Mouse (Mus musculus) heart, embryonic 13.5 days (tissue): ENCODE results near the gene Med13l. TPM values are rescaled to one million over a fixed set of nuclear protein-coding genes. Genes with fewer than 3 reads are reported as not detected.

Experiments
- ATAC-seq: fragments of 200-750 bp; cut with Nextera tagmentation; 2 replicates; pipeline ENCODE4 v1.8.0; 2017; ENCODE audit warnings: moderate TSS enrichment; ENCODE audit not compliant: insufficient number of reproducible peaks, low FRiP score, low TSS enrichment; ENCODE audit errors: extremely low read depth
- H3K27ac ChIP-seq: fragments of 300-500 bp; sonication (generic); replicated peaks from 2 replicates; pipeline ENCODE4 v1.5.1; 2015; ENCODE audit warnings: moderate library complexity, mild to moderate bottlenecking, inconsistent platforms
- H3K27me3 ChIP-seq: fragments of 300-500 bp; sonication (generic); replicated peaks from 2 replicates; pipeline ENCODE4 v1.6.1; 2015; ENCODE audit warnings: mild to moderate bottlenecking, inconsistent platforms
- H3K36me3 ChIP-seq: fragments of 300-500 bp; sonication (generic); 2 replicates; pipeline ENCODE4 v1.6.1; 2015; ENCODE audit warnings: mild to moderate bottlenecking, inconsistent platforms
- H3K4me1 ChIP-seq: fragments of 300-500 bp; sonication (generic); 2 replicates; pipeline ENCODE4 v1.6.1; 2015; ENCODE audit warnings: inconsistent platforms
- H3K4me2 ChIP-seq: fragments of 300-500 bp; sonication (generic); 2 replicates; pipeline ENCODE4 v1.6.1; 2015; ENCODE audit warnings: inconsistent platforms, mild to moderate bottlenecking, moderate library complexity
- H3K4me3 ChIP-seq: fragments of 300-500 bp; sonication (generic); 2 replicates; pipeline ENCODE4 v1.5.1; 2015; ENCODE audit warnings: moderate library complexity, mild to moderate bottlenecking, inconsistent platforms
- H3K9ac ChIP-seq: fragments of 300-500 bp; sonication (generic); 2 replicates; pipeline ENCODE4 v1.6.1; 2015; ENCODE audit warnings: inconsistent platforms, mild to moderate bottlenecking, moderate library complexity
- H3K9me3 ChIP-seq: fragments of 300-500 bp; sonication (generic); 2 replicates; pipeline ENCODE4 v1.6.1; 2016; ENCODE audit warnings: inconsistent platforms
- WGBS: fragments of 180-500 bp; shearing (Covaris S2); methylation state at CpG from one replicate; pipeline ENCODE4 v1.1.7; 2015; ENCODE audit warnings: mixed read lengths; 5-methylcytosine and 5-hydroxymethylcytosine counted together
- polyA plus RNA-seq: library from polyadenylated mRNA; unstranded; fragments of >200 nt; fragmentation: Nextera tagmentation; extraction: Ambion mirVana; gene quantifications from 2 replicates; pipeline ENCODE4 v1.2.1, GENCODE M21; 2015

The Med13l gene
- polyA plus RNA-seq, 1 experiment from 2014 or later, result 6.3 TPM

DNA sequence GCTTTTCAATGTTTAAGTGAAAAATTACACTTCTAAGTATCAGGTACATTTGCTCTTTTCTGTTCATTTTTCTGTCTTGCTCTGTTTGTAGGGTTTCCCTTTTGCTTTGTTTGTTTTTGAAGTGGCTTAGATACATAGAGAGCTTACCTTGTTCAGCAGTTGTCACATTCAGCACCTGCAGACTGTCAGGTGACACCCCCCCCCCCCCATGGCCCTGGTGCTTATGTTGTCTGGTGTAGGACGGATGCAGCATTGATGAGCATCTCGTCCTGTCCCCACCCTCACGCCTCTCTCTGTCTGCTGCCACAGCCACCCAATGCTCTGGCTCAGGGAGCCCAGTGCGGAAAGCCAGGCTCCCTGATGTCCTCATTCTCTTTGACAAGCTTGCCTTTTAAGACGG, 101.3 kb downstream of the Med13l start:
- Histone ChIP-seq H3K4me1 (peaks cover 59% of the 10 kb centered on the region), H3K27me3 (no peaks in the 10 kb centered on the region), H3K36me3 (no peaks in the 10 kb centered on the region), H3K4me3 (no peak overlapping the region), H3K27ac (no peak overlapping the region), H3K4me2 (no peak overlapping the region), H3K9me3 (no peaks in the 10 kb centered on the region), H3K9ac (no peak overlapping the region)
- ATAC-seq, result no peak
- 60% methylated on average over 5 of the region's 5 CpGs for WGBS

DNA sequence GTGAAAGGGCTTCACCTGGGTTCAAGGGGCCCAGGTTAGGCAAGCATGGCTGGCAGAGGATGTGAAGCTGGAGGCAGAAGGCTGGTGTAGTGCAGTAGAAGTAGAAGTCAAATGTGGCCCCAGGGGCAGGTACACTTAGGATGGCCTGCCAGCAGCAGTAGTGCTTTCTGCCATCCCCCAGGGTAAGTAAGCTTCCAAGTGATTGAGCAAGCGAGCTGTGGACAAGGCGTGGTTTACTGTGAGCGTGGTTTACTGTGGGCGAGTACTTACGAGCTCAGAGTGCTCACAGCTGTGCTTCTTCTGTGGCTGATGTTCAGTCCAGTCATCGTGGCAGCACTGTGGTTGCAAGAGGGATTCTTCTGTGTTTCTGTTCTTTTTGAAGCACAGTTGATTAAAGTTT, 103.5 kb downstream of the Med13l start:
- WGBS, result 72% methylated on average over 6 of the region's 6 CpGs
- H3K36me3 ChIP-seq, result no peaks in the 10 kb centered on the region
- peaks cover 72% of the 10 kb centered on the region for H3K4me1 ChIP-seq
- H3K4me2 ChIP-seq, result no peak overlapping the region
- H3K9me3 ChIP-seq, result no peaks in the 10 kb centered on the region
- no peaks in the 10 kb centered on the region for H3K27me3 ChIP-seq
- no peak overlapping the region for H3K9ac ChIP-seq
- ATAC-seq, result no peak
- no peak overlapping the region for H3K4me3 ChIP-seq
- H3K27ac ChIP-seq, result no peak overlapping the region

DNA sequence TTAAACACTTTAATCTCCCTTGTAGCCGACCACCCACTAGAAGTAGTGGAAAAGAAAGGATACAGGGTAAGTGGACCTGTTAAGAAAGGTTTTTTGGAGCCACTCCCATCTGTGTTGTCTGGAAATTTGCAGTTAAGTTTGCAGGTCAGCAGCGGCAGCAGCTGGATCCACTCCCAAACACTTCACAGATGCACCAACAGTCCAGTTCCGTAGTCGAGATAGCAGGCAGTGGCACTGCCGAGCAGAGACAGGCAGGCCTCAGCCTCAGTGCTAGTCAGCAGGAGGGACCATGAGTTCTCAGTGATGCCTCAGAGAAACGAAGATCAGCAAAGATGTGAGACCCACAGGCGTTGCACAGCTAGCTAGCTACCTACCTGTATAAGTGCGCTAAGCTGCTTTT, 104.5 kb downstream of the Med13l start:
- Histone ChIP-seq H3K4me1 (peaks cover 71% of the 10 kb centered on the region), H3K4me2 (no peak overlapping the region), H3K27me3 (no peaks in the 10 kb centered on the region), H3K36me3 (no peaks in the 10 kb centered on the region), H3K4me3 (no peak overlapping the region), H3K9me3 (no peaks in the 10 kb centered on the region), H3K9ac (no peak overlapping the region), H3K27ac (no peak overlapping the region)
- ATAC-seq, result no peak
- 57% methylated on average over 8 of the region's 8 CpGs for WGBS

DNA sequence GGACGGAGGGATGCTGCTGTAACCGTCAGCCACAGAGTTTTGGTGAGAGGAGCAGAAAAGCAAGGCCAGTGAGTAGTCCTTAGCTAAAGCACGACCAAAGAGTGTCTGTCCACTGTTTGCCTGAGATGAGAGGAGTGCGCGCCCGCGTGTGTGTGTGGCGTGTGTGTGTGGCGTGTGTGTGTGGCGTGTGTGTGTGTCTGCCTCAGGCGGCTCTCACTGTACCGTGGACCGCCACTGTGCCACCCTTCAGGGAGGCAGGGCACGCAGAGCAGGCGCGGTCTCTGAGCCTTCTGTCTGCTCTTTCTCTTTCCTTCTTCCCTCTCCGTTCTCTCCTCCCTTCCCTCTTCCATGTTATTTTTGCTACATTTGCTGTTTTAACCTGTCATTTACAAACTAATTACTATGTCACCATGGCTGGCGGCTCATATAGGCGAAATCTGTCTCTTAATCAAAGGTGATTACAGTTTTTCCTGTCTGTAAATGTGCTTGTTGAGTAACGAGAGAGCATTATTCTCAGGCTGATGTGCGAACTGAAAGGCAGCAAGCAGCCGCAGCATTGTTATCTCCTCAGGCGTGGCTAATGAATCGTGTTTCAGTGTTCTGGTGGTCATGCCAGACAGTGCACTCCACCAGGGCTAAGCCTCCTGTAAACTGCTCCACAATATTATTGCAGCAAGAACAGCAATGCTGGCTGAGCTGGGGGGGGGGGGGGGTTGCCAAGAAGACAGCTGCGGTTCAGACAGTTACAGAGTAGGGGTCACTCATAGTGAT, 106.1 kb downstream of the Med13l start:
- no peaks in the 10 kb centered on the region for H3K27me3 ChIP-seq
- H3K9me3 ChIP-seq, result no peaks in the 10 kb centered on the region
- H3K36me3 ChIP-seq, result 0 out of 2 replicates have a peak, but pooled peaks cover 4% of the 10 kb centered on the region
- no peak; the same call in 1 of the 2 replicates for ATAC-seq
- peak overlapping the region; percentile 72 for H3K9ac ChIP-seq
- H3K4me2 ChIP-seq, result peak overlapping the region; percentile 64
- WGBS, result 38% methylated on average over 25 of the region's 25 CpGs
- H3K4me3 ChIP-seq, result peak overlapping the region; percentile 33
- peaks cover 68% of the 10 kb centered on the region for H3K4me1 ChIP-seq
- H3K27ac ChIP-seq, result peak overlapping the region; percentile 43

DNA sequence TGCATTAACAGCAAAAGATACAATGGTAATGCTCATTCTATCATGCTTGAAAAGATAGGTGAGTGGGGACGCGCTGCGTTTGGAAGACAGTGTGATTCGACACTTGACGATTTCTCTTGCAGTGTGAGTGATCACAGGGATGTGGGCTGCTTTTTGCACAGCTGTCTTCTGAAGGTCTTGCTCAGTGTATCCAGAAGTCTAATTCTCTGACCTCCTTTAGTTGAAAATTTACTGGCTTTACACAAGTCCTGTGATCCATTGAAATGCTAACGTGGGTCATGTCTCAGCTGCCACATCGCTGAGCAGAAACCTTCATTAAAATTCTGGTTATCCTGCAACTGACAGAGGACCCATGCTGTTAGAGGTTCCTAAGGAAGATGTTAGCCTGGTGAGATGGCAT, 107.4 kb downstream of the Med13l start:
- H3K4me2 ChIP-seq, result no peak overlapping the region
- no peak overlapping the region for H3K9ac ChIP-seq
- H3K36me3 ChIP-seq, result 0 out of 2 replicates have a peak, but pooled peaks cover 4% of the 10 kb centered on the region
- H3K4me1 ChIP-seq, result peaks cover 78% of the 10 kb centered on the region
- no peak for ATAC-seq
- no peak overlapping the region for H3K4me3 ChIP-seq
- H3K9me3 ChIP-seq, result no peaks in the 10 kb centered on the region
- WGBS, result 54% methylated on average over 7 of the region's 7 CpGs
- no peak overlapping the region for H3K27ac ChIP-seq
- H3K27me3 ChIP-seq, result no peaks in the 10 kb centered on the region

DNA sequence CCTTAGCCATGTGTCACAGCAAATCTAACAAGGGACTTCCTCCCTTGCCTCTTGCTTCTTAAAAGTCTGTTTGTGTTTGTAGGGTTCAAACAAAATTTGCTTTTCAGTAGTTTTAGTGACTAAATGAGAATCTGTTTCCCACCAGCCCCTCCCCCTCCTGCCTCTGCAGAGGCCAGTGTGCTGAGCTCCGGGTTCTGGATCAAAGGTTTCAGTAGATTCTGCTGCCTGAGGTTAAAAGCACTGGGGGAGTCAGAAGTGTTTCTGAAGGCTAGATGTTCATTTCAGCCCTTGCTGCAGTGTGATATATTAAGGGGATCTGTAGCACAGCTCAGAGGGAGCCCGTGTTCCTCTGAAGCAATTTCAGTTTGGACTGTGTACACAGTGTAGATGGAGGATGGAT, 108.5 kb downstream of the Med13l start:
- 27% methylated on average over 2 of the region's 2 CpGs for WGBS
- Histone ChIP-seq H3K4me2 (no peak overlapping the region), H3K36me3 (0 out of 2 replicates have a peak, but pooled peaks cover 4% of the 10 kb centered on the region), H3K27me3 (no peaks in the 10 kb centered on the region), H3K9ac (peak overlapping the region; percentile 19; the same call in 1 of the 2 replicates), H3K9me3 (no peaks in the 10 kb centered on the region), H3K4me3 (no peak overlapping the region), H3K27ac (0 out of 2 replicates have a peak overlapping the region, but pooled peaks have one; percentile 15), H3K4me1 (peaks cover 86% of the 10 kb centered on the region)
- ATAC-seq, result no peak

DNA sequence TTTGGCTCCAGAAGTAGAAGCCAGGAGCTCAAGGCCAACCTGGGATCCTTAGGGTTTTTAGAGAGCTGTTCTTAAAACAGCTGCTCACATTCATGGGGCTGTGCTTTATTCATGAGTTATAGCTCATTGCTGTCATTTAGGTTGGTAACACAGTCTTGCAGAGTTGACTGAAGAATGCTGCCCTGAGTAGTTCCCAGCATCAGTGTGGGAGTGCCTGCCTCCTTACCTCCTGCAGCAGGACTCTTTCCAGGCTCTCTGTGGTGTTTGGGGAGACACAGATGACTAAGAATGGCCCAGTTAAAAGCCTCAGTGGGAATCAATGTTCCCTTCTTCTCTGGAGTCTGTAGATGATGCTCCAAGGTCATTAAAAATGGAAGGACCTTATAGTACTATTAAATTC, 111.6 kb downstream of the Med13l start:
- H3K36me3 ChIP-seq, result 0 out of 2 replicates have a peak, but pooled peaks cover 4% of the 10 kb centered on the region
- H3K27ac ChIP-seq, result no peak overlapping the region
- H3K9ac ChIP-seq, result no peak overlapping the region
- no peak for ATAC-seq
- no peak overlapping the region for H3K4me2 ChIP-seq
- H3K4me3 ChIP-seq, result no peak overlapping the region
- H3K4me1 ChIP-seq, result peaks cover 90% of the 10 kb centered on the region
- H3K9me3 ChIP-seq, result no peaks in the 10 kb centered on the region
- H3K27me3 ChIP-seq, result no peaks in the 10 kb centered on the region

DNA sequence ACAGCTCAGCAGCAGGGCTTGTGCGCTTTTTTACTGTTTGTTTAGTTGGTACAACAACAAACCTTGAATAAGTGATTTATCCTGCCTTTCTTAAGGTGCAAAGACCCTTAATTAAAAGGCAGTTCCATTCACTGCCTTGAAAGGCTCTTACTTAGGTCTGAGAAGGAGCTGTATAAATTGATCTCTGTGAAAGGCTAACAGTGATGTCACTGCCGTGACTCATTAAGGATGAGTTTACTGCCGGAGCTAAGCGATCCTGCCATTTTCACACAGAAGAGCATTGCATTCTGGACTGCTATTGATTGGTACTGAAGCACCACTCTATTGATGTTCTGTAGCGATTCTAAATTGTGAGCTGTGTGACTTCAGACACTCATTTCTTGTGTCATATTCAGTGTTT, 113.4 kb downstream of the Med13l start:
- Histone ChIP-seq H3K4me1 (peaks cover 87% of the 10 kb centered on the region), H3K36me3 (0 out of 2 replicates have a peak, but pooled peaks cover 4% of the 10 kb centered on the region), H3K9ac (peak overlapping the region; percentile 47), H3K27ac (peak overlapping the region; percentile 83), H3K4me2 (no peak overlapping the region), H3K4me3 (no peak overlapping the region), H3K9me3 (no peaks in the 10 kb centered on the region), H3K27me3 (no peaks in the 10 kb centered on the region)
- 63% methylated on average over 5 of the region's 5 CpGs for WGBS
- no peak for ATAC-seq

DNA sequence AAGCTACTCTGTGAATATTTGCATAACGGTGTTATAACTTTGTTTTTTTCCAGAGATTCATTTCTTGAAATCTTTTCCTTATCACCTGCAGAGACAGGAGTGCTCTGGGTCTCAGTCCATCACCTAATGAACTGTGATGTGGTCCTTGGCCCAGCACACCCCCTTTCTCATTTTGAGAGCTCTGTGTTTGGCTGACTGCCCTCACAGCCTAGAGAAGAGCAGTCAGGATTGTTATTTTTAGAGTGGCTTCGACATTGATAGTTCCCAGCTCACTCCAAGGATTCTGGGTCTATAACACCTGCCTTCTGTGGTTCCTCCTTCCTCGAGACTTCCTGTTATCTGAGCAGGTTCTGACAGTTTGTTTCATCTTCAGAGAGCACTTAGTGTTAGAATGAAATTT, 113.8 kb downstream of the Med13l start:
- 0 out of 2 replicates have a peak, but pooled peaks have one; percentile 28 for ATAC-seq
- H3K27ac ChIP-seq, result peak overlapping the region; percentile 83
- peaks cover 87% of the 10 kb centered on the region for H3K4me1 ChIP-seq
- H3K27me3 ChIP-seq, result no peaks in the 10 kb centered on the region
- 0 out of 2 replicates have a peak, but pooled peaks cover 4% of the 10 kb centered on the region for H3K36me3 ChIP-seq
- H3K4me2 ChIP-seq, result no peak overlapping the region
- no peaks in the 10 kb centered on the region for H3K9me3 ChIP-seq
- 25% methylated on average over 3 of the region's 3 CpGs for WGBS
- no peak overlapping the region for H3K4me3 ChIP-seq
- H3K9ac ChIP-seq, result no peak overlapping the region

DNA sequence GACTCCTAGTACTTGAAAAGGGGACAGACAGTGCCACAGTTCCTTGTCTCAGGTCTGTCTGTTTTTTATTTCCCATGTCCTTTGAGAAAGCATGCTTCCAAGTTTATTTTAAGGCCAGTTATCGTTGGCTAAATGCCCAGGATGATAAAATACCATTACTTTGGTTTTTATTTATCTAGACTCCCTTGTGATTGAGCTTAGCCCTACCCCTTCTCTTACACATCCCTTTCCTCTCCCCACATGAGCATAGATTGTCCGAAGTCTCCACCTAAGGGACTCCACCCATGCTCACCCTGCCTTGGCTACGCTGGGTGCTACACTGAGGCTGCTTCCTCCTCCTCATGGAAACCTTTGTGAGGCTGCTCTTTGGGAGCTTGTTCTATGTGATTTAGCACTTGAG, 115.2 kb downstream of the Med13l start:
- Histone ChIP-seq H3K27ac (peak overlapping the region; percentile 83), H3K4me2 (peak overlapping the region; percentile 40), H3K27me3 (no peaks in the 10 kb centered on the region), H3K9ac (no peak overlapping the region), H3K4me3 (no peak overlapping the region), H3K4me1 (peaks cover 93% of the 10 kb centered on the region), H3K36me3 (peaks cover 5% of the 10 kb centered on the region; the same call in 1 of the 2 replicates), H3K9me3 (no peaks in the 10 kb centered on the region)
- WGBS, result 29% methylated on average over 3 of the region's 3 CpGs
- ATAC-seq, result no peak

DNA sequence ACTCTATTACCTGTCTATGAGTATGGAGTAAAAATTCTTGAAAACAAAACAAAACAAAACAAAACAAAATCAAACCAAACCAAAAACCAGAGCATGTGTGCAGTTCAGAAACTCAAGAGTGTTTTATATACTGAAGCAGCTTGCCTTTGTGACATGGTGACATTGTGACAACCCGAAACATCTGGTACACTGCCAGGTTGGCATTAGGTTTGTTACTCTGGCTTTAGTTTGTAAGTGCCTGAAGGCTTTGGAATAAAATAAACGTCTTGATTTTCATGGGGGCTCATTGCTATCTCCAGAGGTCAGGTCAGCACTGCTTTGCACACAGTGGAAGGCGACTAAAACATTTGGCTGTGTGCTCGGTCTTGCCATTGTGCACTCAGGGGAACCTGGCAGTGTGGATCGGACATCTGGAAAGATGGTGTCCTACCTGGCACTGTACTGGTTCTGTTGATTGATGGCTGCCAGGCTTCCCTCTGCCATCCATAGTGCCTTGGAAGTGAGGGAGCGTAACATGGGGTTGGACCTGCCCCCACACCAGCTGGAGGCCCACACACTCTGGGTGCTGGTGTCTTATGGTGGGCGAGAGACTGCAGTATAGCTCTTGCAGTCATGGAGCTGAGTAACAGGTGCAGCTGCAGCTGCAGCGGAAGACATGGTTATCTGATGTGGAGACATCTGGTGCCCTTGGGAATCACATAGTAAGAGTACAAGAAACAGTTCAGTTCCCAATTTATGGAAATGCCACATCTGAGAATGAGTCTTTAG, 115.9 kb downstream of the Med13l start:
- no peaks in the 10 kb centered on the region for H3K27me3 ChIP-seq
- 65% methylated on average over 8 of the region's 8 CpGs for WGBS
- no peak overlapping the region for H3K4me3 ChIP-seq
- H3K9ac ChIP-seq, result no peak overlapping the region
- peaks cover 5% of the 10 kb centered on the region; the same call in 1 of the 2 replicates for H3K36me3 ChIP-seq
- no peaks in the 10 kb centered on the region for H3K9me3 ChIP-seq
- no peak for ATAC-seq
- peak overlapping the region; percentile 83 for H3K27ac ChIP-seq
- H3K4me1 ChIP-seq, result peaks cover 90% of the 10 kb centered on the region
- peak overlapping the region; percentile 40; the same call in 1 of the 2 replicates for H3K4me2 ChIP-seq
